Mouse (Mus musculus): ENCODE data around the gene Ksr2. TPM values are rescaled to one million over a fixed set of nuclear protein-coding genes. Genes with fewer than 3 reads are reported as not detected.

The Ksr2 gene
- polyA plus RNA-seq, 1 experiment, result not detected

- Histone ChIP-seq H3K4me3 (ENCODE audit: insufficient read depth, low read length) (no peak overlapping the region), H3K27ac (ENCODE audit: insufficient read depth, low read length) (no peak overlapping the region), H3K4me1 (ENCODE audit: control insufficient read depth, insufficient read depth, low read length) (no peaks in the 10 kb centered on the region)
- TF ChIP-seq POLR2A (IDR thresholded peaks at IDR 0.05; ENCODE audit: low read depth, low read length) (no peak), CTCF (IDR thresholded peaks at IDR 0.05; ENCODE audit: borderline replicate concordance, insufficient read depth, low read length) (no peak)
Measured at GRCm38 (mm10) chr5:117467052-117467451, 53.3 kb downstream of the Ksr2 start.

DNA sequence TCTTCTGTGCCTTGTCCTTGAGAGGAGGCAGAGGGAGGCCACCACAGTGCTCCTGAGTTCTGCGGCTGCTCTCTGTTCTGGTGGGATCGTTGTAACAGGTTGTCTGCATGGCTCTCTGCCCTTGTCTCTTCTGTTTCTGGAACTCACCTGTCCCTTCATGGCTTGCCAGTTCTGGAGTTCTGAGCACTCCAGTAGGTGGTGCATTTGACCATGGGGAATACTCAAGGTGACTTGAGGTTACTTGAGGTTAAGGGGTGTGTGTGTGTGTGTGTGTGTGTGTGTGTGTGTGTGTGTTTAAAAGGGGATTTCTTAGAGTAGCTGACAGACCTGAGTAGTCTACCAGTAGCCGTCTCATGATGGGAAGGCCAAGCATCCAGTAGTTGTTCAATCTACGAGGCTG is 55.2 kb downstream of the Ksr2 start:
- H3K27ac ChIP-seq (ENCODE audit: insufficient read depth, low read length), result no peak overlapping the region
- no peak for TF ChIP-seq POLR2A (IDR thresholded peaks at IDR 0.05; ENCODE audit: low read depth, low read length)
- no peak for TF ChIP-seq CTCF (IDR thresholded peaks at IDR 0.05; ENCODE audit: borderline replicate concordance, insufficient read depth, low read length)
- H3K4me3 ChIP-seq (ENCODE audit: insufficient read depth, low read length), result no peak overlapping the region
- no peaks in the 10 kb centered on the region for H3K4me1 ChIP-seq (ENCODE audit: control insufficient read depth, insufficient read depth, low read length)

- Histone ChIP-seq H3K4me1 (ENCODE audit: control insufficient read depth, insufficient read depth, low read length) (no peaks in the 10 kb centered on the region), H3K27ac (ENCODE audit: insufficient read depth, low read length) (no peak overlapping the region)
- TF ChIP-seq CTCF (IDR thresholded peaks at IDR 0.05; ENCODE audit: borderline replicate concordance, insufficient read depth, low read length) (no peak), POLR2A (IDR thresholded peaks at IDR 0.05; ENCODE audit: low read depth, low read length) (no peak)
Measured at GRCm38 (mm10) chr5:117469572-117469971, 55.8 kb downstream of the Ksr2 start.

GRCm38 (mm10) chr5:117481162-117481561 is 67.4 kb downstream of the Ksr2 start:
- Histone ChIP-seq H3K27ac (ENCODE audit: insufficient read depth, low read length) (no peak overlapping the region), H3K4me1 (ENCODE audit: control insufficient read depth, insufficient read depth, low read length) (no peaks in the 10 kb centered on the region), H3K4me3 (ENCODE audit: insufficient read depth, low read length) (no peak overlapping the region)
- TF ChIP-seq POLR2A (IDR thresholded peaks at IDR 0.05; ENCODE audit: low read depth, low read length), result no peak
- TF ChIP-seq CTCF (IDR thresholded peaks at IDR 0.05; ENCODE audit: borderline replicate concordance, insufficient read depth, low read length), result no peak

More at GRCm38 (mm10) chr5:117469572-117469971, 55.8 kb downstream of the Ksr2 start:
- no peak overlapping the region for H3K4me3 ChIP-seq (ENCODE audit: insufficient read depth, low read length)

DNA sequence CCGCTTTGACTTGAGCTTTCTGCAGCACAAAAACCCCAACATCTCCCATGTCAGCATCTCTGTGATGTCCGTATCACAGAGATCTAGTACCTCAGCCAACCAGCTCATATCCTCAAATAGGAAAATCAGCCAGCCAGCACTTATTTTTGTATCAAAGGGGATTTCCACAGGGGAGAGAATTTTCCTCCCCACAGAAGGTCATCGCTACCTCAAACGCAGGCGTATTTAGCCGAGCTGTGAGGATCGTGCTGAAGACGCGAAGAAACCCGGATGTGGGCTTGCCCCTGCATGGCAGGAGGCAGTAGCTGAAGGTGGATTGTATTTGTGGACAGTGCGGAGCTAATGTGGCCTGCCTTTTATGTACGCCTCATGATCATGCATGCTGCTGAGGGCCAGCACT is 67.8 kb downstream of the Ksr2 start:
- no peak overlapping the region for H3K27ac ChIP-seq (ENCODE audit: insufficient read depth, low read length)
- no peak overlapping the region for H3K4me3 ChIP-seq (ENCODE audit: insufficient read depth, low read length)
- no peaks in the 10 kb centered on the region for H3K4me1 ChIP-seq (ENCODE audit: control insufficient read depth, insufficient read depth, low read length)
- TF ChIP-seq CTCF (IDR thresholded peaks at IDR 0.05; ENCODE audit: borderline replicate concordance, insufficient read depth, low read length), result no peak
- TF ChIP-seq POLR2A (IDR thresholded peaks at IDR 0.05; ENCODE audit: low read depth, low read length), result no peak

GRCm38 (mm10) chr5:117482013-117482412 is 68.2 kb downstream of the Ksr2 start:
- Histone ChIP-seq H3K4me1 (ENCODE audit: control insufficient read depth, insufficient read depth, low read length) (no peaks in the 10 kb centered on the region), H3K27ac (ENCODE audit: insufficient read depth, low read length) (no peak overlapping the region), H3K4me3 (ENCODE audit: insufficient read depth, low read length) (no peak overlapping the region)
- TF ChIP-seq POLR2A (IDR thresholded peaks at IDR 0.05; ENCODE audit: low read depth, low read length) (no peak), CTCF (IDR thresholded peaks at IDR 0.05; ENCODE audit: borderline replicate concordance, insufficient read depth, low read length) (no peak)

- TF ChIP-seq POLR2A (IDR thresholded peaks at IDR 0.05; ENCODE audit: low read depth, low read length) (no peak), CTCF (IDR thresholded peaks at IDR 0.05; ENCODE audit: borderline replicate concordance, insufficient read depth, low read length) (no peak)
- H3K4me3 ChIP-seq (ENCODE audit: insufficient read depth, low read length), result no peak overlapping the region
- H3K27ac ChIP-seq (ENCODE audit: insufficient read depth, low read length), result no peak overlapping the region
- no peaks in the 10 kb centered on the region for H3K4me1 ChIP-seq (ENCODE audit: control insufficient read depth, insufficient read depth, low read length)
Measured at GRCm38 (mm10) chr5:117485411-117485810, 71.6 kb downstream of the Ksr2 start.

- no peak overlapping the region for H3K27ac ChIP-seq (ENCODE audit: insufficient read depth, low read length)
- TF ChIP-seq POLR2A (IDR thresholded peaks at IDR 0.05; ENCODE audit: low read depth, low read length) (no peak), CTCF (IDR thresholded peaks at IDR 0.05; ENCODE audit: borderline replicate concordance, insufficient read depth, low read length) (no peak)
- no peak overlapping the region for H3K4me3 ChIP-seq (ENCODE audit: insufficient read depth, low read length)
- H3K4me1 ChIP-seq (ENCODE audit: control insufficient read depth, insufficient read depth, low read length), result no peaks in the 10 kb centered on the region
Measured at GRCm38 (mm10) chr5:117486092-117486491, 72.3 kb downstream of the Ksr2 start.

DNA sequence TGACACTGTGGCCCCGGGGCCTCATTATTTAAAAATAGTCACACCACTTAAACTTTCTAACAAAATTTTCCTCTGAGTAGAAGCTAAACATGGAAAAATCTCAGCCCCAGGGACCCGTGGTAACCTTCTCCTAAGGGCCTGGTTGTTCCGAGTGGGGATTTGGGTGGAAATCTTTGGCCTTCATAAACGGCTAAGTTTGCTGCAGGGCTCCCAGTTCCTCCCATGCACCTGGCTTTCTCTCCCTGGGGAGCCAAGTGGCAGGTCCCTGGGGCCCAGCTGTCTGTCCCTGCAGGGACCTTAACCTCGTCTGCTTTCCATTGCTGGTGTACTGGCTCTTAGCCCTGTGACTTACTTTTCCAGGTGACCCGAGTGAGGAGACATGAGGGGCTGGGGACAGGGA is 74.4 kb downstream of the Ksr2 start:
- Histone ChIP-seq H3K27ac (ENCODE audit: insufficient read depth, low read length) (no peak overlapping the region), H3K4me1 (ENCODE audit: control insufficient read depth, insufficient read depth, low read length) (no peaks in the 10 kb centered on the region), H3K4me3 (ENCODE audit: insufficient read depth, low read length) (no peak overlapping the region)
- no peak for TF ChIP-seq CTCF (IDR thresholded peaks at IDR 0.05; ENCODE audit: borderline replicate concordance, insufficient read depth, low read length)
- no peak for TF ChIP-seq POLR2A (IDR thresholded peaks at IDR 0.05; ENCODE audit: low read depth, low read length)

DNA sequence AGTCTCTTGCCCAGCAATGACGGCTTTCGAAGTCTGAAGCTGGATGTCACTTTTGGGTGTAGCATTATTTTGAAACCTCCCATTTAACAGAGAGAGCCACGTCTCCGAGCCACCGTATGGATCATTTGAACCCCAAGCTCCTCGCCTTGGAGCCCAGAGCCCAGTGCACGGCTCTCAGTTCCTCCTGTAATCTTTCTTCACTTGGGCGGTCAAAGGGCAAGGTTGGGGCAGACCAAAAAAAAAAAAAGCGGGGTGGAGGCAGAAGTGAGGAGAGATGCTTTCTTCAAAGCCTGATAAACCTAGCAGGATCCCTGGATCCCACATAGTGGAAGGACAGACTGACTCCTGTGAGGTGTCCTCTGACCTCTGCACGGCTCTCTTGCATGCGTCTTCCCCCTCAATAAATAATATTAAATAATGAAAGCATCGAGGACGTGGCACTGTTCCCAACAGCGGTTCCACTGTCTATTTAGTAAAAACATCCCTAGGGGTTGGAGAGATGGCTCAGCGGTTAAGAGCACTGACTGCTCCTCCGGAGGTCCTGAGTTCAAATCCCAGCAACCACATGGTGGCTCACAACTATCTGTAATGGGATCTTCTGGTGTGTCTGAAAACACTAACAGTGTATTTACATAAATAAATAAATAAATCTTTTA is 75.0 kb downstream of the Ksr2 start:
- TF ChIP-seq CTCF (IDR thresholded peaks at IDR 0.05; ENCODE audit: borderline replicate concordance, insufficient read depth, low read length) (no peak), POLR2A (IDR thresholded peaks at IDR 0.05; ENCODE audit: low read depth, low read length) (no peak)

More for the DNA sequence above, 75.0 kb downstream of the Ksr2 start:
- Histone ChIP-seq H3K4me3 (ENCODE audit: insufficient read depth, low read length) (no peak overlapping the region), H3K27ac (ENCODE audit: insufficient read depth, low read length) (no peak overlapping the region), H3K4me1 (ENCODE audit: control insufficient read depth, insufficient read depth, low read length) (no peaks in the 10 kb centered on the region)
